In genomic region chr11:114668741-114669623, GRCm38 (mm10) we compare ENCODE assay signal across 8 mouse cellular contexts. TPM values are rescaled to one million over a fixed set of nuclear protein-coding genes. Genes with fewer than 3 reads are reported as not detected.
DNase-seq lines count a peak whose midpoint lies in the region; ATAC-seq lines count a peak whose summit lies in the region.

No protein-coding gene starts in this region.

- DNase-seq in adrenal gland, adult 8-10 months: peak; percentile 77
- peak; percentile 74 for DNase-seq in embryo, embryonic 9.5 days (ENCODE audit: extremely low spot score)
- DNase-seq in gastrocnemius, postnatal 36 days: peak; percentile 59 to 63
- DNase-seq in left cerebral cortex, postnatal 36 days (ENCODE audit: low spot score in 2 of 2): peak; percentile 70 to 78
- DNase-seq in mesoderm, embryonic 11.5 days (ENCODE audit: low read depth, low spot score): peak; percentile 88
- peak; percentile 60 for DNase-seq in skeletal muscle tissue, adult 2 months (ENCODE audit: low read depth, low spot score)
- peak; percentile 64 for DNase-seq in yolk sac, embryonic 10.5 days (ENCODE audit: low spot score)

- 0 out of 2 replicates have a peak, but pooled peaks cover 3% of the 10 kb centered on the region for H3K27me3 ChIP-seq in intestine, embryonic 15.5 days (replicated peaks)

- H3K9me3 ChIP-seq in intestine, embryonic 15.5 days: no peaks in the 10 kb centered on the region

- H3K27ac ChIP-seq in intestine, embryonic 15.5 days: peak overlapping the region; percentile 70

- peak overlapping the region; percentile 59 for H3K4me3 ChIP-seq in intestine, embryonic 15.5 days (replicated peaks)

- ATAC-seq in intestine, embryonic 15.5 days: peak; percentile 64

- H3K4me1 ChIP-seq in intestine, embryonic 15.5 days (replicated peaks): peaks cover 29% of the 10 kb centered on the region

- intact Hi-C loops in gastrocnemius, postnatal 36 days (cut with DNase I): no loop called here
- intact Hi-C loops in left cerebral cortex, postnatal 36 days (cut with DNase I): no loop called here

- WGBS in intestine, embryonic 15.5 days: under 1% methylated on average over 60 of the region's 60 CpGs

- H3K36me3 ChIP-seq in intestine, embryonic 15.5 days: peaks cover 32% of the 10 kb centered on the region

- peak overlapping the region; percentile 78 for H3K4me2 ChIP-seq in intestine, embryonic 15.5 days (replicated peaks)

- H3K9ac ChIP-seq in intestine, embryonic 15.5 days: peak overlapping the region; percentile 70

RNA-seq across cellular contexts. Expression of gene Rpl38, which starts 0.7 kb away (rescaled TPM):
- 1,000 to 10,000 TPM; 1,051 to 1,434 (median 1,137) TPM for total RNA-seq in adrenal gland, adult 8-10 months (2022)
- total RNA-seq in gastrocnemius, postnatal 36 days (2021): 100 to 1,000 TPM; 432 to 556 TPM
- 1,066 and 1,145 TPM in 2 replicates for polyA plus RNA-seq in intestine, embryonic 15.5 days (2015; fragmentation: Nextera tagmentation; extraction: Ambion mirVana)
- 100 to 1,000 TPM; 750 to 833 TPM for total RNA-seq in left cerebral cortex, postnatal 36 days (2021)

RNA-seq across cellular contexts. Expression of gene Ttyh2, which starts 6.2 kb away (rescaled TPM):
- 100 to 1,000 TPM in 2 of 4 experiments, 10 to 100 TPM in 2; 75.1 to 107 (median 88.6) TPM for total RNA-seq in adrenal gland, adult 8-10 months (2022)
- total RNA-seq in gastrocnemius, postnatal 36 days (2021): 10 to 100 TPM; 16.0 to 19.4 TPM
- polyA plus RNA-seq in intestine, embryonic 15.5 days (2015; fragmentation: Nextera tagmentation; extraction: Ambion mirVana): 28.5 and 31.5 TPM in 2 replicates
- total RNA-seq in left cerebral cortex, postnatal 36 days (2021): 10 to 100 TPM; 20.8 to 31.0 TPM

RNA-seq across cellular contexts. Expression of gene Dnaic2, which starts 58.2 kb away (rescaled TPM):
- under 1 TPM; 0.38 to 0.51 (median 0.42) TPM for total RNA-seq in adrenal gland, adult 8-10 months (2022)
- under 1 TPM; 0.07 to 0.33 TPM for total RNA-seq in gastrocnemius, postnatal 36 days (2021)
- polyA plus RNA-seq in intestine, embryonic 15.5 days (2015; fragmentation: Nextera tagmentation; extraction: Ambion mirVana): 0.21 and 0.29 TPM in 2 replicates
- 1 to 10 TPM in 1 of 2 experiments, under 1 TPM in 1; 0.91 to 2.1 TPM for total RNA-seq in left cerebral cortex, postnatal 36 days (2021)

Comparison
In these comparisons a context has a peak if more than half of its experiments do, and no peak if none do; other contexts are left out.
1. Peak in every context shown above with its lines: DNase-seq, ATAC-seq, H3K4me3 ChIP-seq and H3K27ac ChIP-seq.